Mouse (Mus musculus): ENCODE results near the gene Fnip2.
"Not testable (repeated sequence)": the region's sequence is repeated elsewhere in the genome, so short reads cannot be mapped to it uniquely, and the experiment has no call there.

The Fnip2 gene

GRCm38 (mm10) chr3:79469440-79469839, 98.2 kb downstream of the Fnip2 start:
- no peak for DNase-seq

- DNase-seq = no peak
These were observed 108.8 kb downstream of the Fnip2 start for GRCm38 (mm10) chr3:79458651-79459275.

GRCm38 (mm10) chr3:79455761-79456160, 111.8 kb downstream of the Fnip2 start:
- no peak for DNase-seq

GRCm38 (mm10) chr3:79452696-79453263, 114.8 kb downstream of the Fnip2 start:
- DNase-seq = no peak

GRCm38 (mm10) chr3:79449361-79449760, 118.2 kb downstream of the Fnip2 start:
- no peak for DNase-seq

GRCm38 (mm10) chr3:79448421-79448820, 119.2 kb downstream of the Fnip2 start:
- no peak for DNase-seq

- not testable (repeated sequence) for DNase-seq
These were observed 120.9 kb downstream of the Fnip2 start for GRCm38 (mm10) chr3:79446648-79447047.

- DNase-seq = no peak
These were observed 121.5 kb downstream of the Fnip2 start for GRCm38 (mm10) chr3:79446124-79446523.

- no peak for DNase-seq
These were observed 122.6 kb downstream of the Fnip2 start for GRCm38 (mm10) chr3:79445041-79445440.

- DNase-seq = no peak
These were observed 123.7 kb downstream of the Fnip2 start for GRCm38 (mm10) chr3:79443850-79444249.

- peak; percentile 24 for DNase-seq
These were observed 126.6 kb downstream of the Fnip2 start for GRCm38 (mm10) chr3:79440976-79441491.

GRCm38 (mm10) chr3:79438276-79438675, 129.3 kb downstream of the Fnip2 start:
- no peak for DNase-seq

GRCm38 (mm10) chr3:79436186-79436585, 131.4 kb downstream of the Fnip2 start:
- peak; percentile 61 for DNase-seq

- no peak for DNase-seq
These were observed 132.6 kb downstream of the Fnip2 start for GRCm38 (mm10) chr3:79434985-79435384.

GRCm38 (mm10) chr3:79434436-79434835, 133.2 kb downstream of the Fnip2 start:
- DNase-seq = no peak

GRCm38 (mm10) chr3:79433593-79433992, 134.0 kb downstream of the Fnip2 start:
- no peak for DNase-seq

- no peak for DNase-seq
These were observed 142.2 kb downstream of the Fnip2 start for GRCm38 (mm10) chr3:79425441-79425840.

- no peak for DNase-seq
These were observed 148.7 kb downstream of the Fnip2 start for GRCm38 (mm10) chr3:79418921-79419320.

- DNase-seq = no peak
These were observed 150.5 kb downstream of the Fnip2 start for GRCm38 (mm10) chr3:79416944-79417680.

- no peak for DNase-seq
These were observed 151.7 kb downstream of the Fnip2 start for GRCm38 (mm10) chr3:79415929-79416328.

- DNase-seq = no peak
These were observed 152.5 kb downstream of the Fnip2 start for GRCm38 (mm10) chr3:79415081-79415480.

GRCm38 (mm10) chr3:79413492-79413891, 154.1 kb downstream of the Fnip2 start:
- DNase-seq = no peak

GRCm38 (mm10) chr3:79411666-79412065, 155.9 kb downstream of the Fnip2 start:
- no peak for DNase-seq

- DNase-seq = no peak
These were observed 157.0 kb downstream of the Fnip2 start for GRCm38 (mm10) chr3:79410629-79410995.

Data from right cerebral cortex, postnatal 14 days (tissue).